Mouse (Mus musculus) limb, embryonic 11.5 days (tissue): ENCODE data around the gene Syt16. TPM values are rescaled to one million over a fixed set of nuclear protein-coding genes. Genes with fewer than 3 reads are reported as not detected.
A peak's percentile ranks its signal among the peaks of the same experiment; 100 is the strongest.

Source experiments
- ATAC-seq: fragments of 200-750 bp; cut with Nextera tagmentation; 2 replicates; pipeline ENCODE4 v1.8.0; 2017; ENCODE audit warnings: low read depth; ENCODE audit not compliant: insufficient number of reproducible peaks, low FRiP score, low TSS enrichment
- DNase-seq: peaks from one replicate; pipeline ENCODE4 v3.0.0-alpha.2; 2015; ENCODE audit warnings: low spot score
- H3K27ac ChIP-seq: fragments of 300-500 bp; sonication (generic); replicated peaks from 2 replicates; pipeline ENCODE4 v1.5.1; 2014; ENCODE audit warnings: low read depth, mild to moderate bottlenecking, low read length
- H3K27me3 ChIP-seq: fragments of 300-500 bp; sonication (generic); 2 replicates; pipeline ENCODE4 v1.6.1; 2014; ENCODE audit warnings: mild to moderate bottlenecking, low read length, mixed read lengths; ENCODE audit not compliant: control insufficient read depth, insufficient read depth
- H3K36me3 ChIP-seq: fragments of 300-500 bp; sonication (generic); 2 replicates; pipeline ENCODE4 v1.6.1; 2014; ENCODE audit warnings: mild to moderate bottlenecking, low read length, moderate library complexity, mixed read lengths; ENCODE audit not compliant: control insufficient read depth, insufficient read depth
- H3K4me1 ChIP-seq: fragments of 300-500 bp; sonication (generic); 2 replicates; pipeline ENCODE4 v1.6.1; 2014; ENCODE audit warnings: low read length, mixed read lengths; ENCODE audit not compliant: control insufficient read depth, insufficient read depth
- H3K4me2 ChIP-seq: fragments of 300-500 bp; sonication (generic); 2 replicates; pipeline ENCODE4 v1.6.1; 2014; ENCODE audit warnings: low read depth, mild to moderate bottlenecking, moderate library complexity; ENCODE audit not compliant: severe bottlenecking
- H3K4me3 ChIP-seq: fragments of 300-500 bp; sonication (generic); 2 replicates; pipeline ENCODE4 v1.5.1; 2014; ENCODE audit warnings: low read depth, low read length
- H3K9ac ChIP-seq: fragments of 300-500 bp; sonication (generic); 2 replicates; pipeline ENCODE4 v1.6.1; 2014; ENCODE audit warnings: mild to moderate bottlenecking, low read length
- H3K9me3 ChIP-seq: fragments of 300-500 bp; sonication (generic); 2 replicates; pipeline ENCODE4 v1.6.1; 2016; ENCODE audit warnings: low read length; ENCODE audit not compliant: control insufficient read depth
- WGBS: fragments of 180-500 bp; shearing (Covaris S2); extraction: QIAGEN DNeasy Blood & Tissue Kit; methylation state at CpG from one replicate; pipeline ENCODE4 v1.1.7; 2014; 5-methylcytosine and 5-hydroxymethylcytosine counted together
- polyA plus RNA-seq: library from polyadenylated mRNA; unstranded; fragments of >200 nt; fragmentation: Nextera tagmentation; extraction: Ambion mirVana; gene quantifications from 2 replicates; pipeline ENCODE4 v1.2.1, GENCODE M21; 2014

The Syt16 gene
- polyA plus RNA-seq, 1 experiment from 2014 or later = 2.4 TPM

GRCm38 (mm10) chr12:74301559-74301958 is 304.1 kb downstream of the Syt16 start:
- no peak for ATAC-seq
- no peak overlapping the region for H3K4me2 ChIP-seq

GRCm38 (mm10) chr12:74303418-74304294 is 306.2 kb downstream of the Syt16 start:
- Histone ChIP-seq H3K4me1 (no peaks in the 10 kb centered on the region), H3K27me3 (no peaks in the 10 kb centered on the region), H3K4me2 (no peak overlapping the region), H3K9me3 (no peaks in the 10 kb centered on the region), H3K36me3 (no peaks in the 10 kb centered on the region), H3K27ac (no peak overlapping the region), H3K9ac (no peak overlapping the region), H3K4me3 (no peak overlapping the region)
- DNase-seq (no peak), ATAC-seq (no peak)
- WGBS = 85% methylated on average over 9 of the region's 9 CpGs

More at GRCm38 (mm10) chr12:74301559-74301958, 304.1 kb downstream of the Syt16 start:
- Histone ChIP-seq H3K9ac (no peak overlapping the region), H3K4me3 (no peak overlapping the region), H3K27me3 (no peaks in the 10 kb centered on the region), H3K36me3 (no peaks in the 10 kb centered on the region), H3K27ac (no peak overlapping the region), H3K4me1 (no peaks in the 10 kb centered on the region), H3K9me3 (no peaks in the 10 kb centered on the region)
- WGBS = 88% methylated on average over 6 of the region's 6 CpGs
- no peak for DNase-seq

- Histone ChIP-seq H3K9me3 (no peaks in the 10 kb centered on the region), H3K36me3 (no peaks in the 10 kb centered on the region), H3K4me1 (no peaks in the 10 kb centered on the region), H3K9ac (no peak overlapping the region), H3K27me3 (no peaks in the 10 kb centered on the region), H3K4me3 (no peak overlapping the region), H3K4me2 (no peak overlapping the region), H3K27ac (no peak overlapping the region)
- WGBS = 91% methylated on average over 3 of the region's 3 CpGs
- ATAC-seq (no peak), DNase-seq (no peak)
These were observed 315.1 kb downstream of the Syt16 start for GRCm38 (mm10) chr12:74312611-74313010.

- no peak for ATAC-seq
- Histone ChIP-seq H3K9me3 (no peaks in the 10 kb centered on the region), H3K9ac (no peak overlapping the region), H3K36me3 (no peaks in the 10 kb centered on the region), H3K4me1 (no peaks in the 10 kb centered on the region), H3K27me3 (no peaks in the 10 kb centered on the region), H3K4me2 (no peak overlapping the region), H3K27ac (no peak overlapping the region), H3K4me3 (no peak overlapping the region)
- DNase-seq = no peak
- 41% methylated on average over 2 of the region's 2 CpGs for WGBS
These were observed 317.8 kb downstream of the Syt16 start for GRCm38 (mm10) chr12:74315221-74315620.

- DNase-seq (peak; percentile 45), ATAC-seq (peak; percentile 55; the same call in 1 of the 2 replicates)
- no peaks in the 10 kb centered on the region for H3K4me1 ChIP-seq
- no peaks in the 10 kb centered on the region for H3K27me3 ChIP-seq
- H3K9ac ChIP-seq = peak within 1 kb of the TSS; percentile 24
- no peaks in the 10 kb centered on the region for H3K9me3 ChIP-seq
- 31% methylated on average over 18 of the region's 18 CpGs for WGBS
- no peak within 1 kb of the TSS for H3K27ac ChIP-seq
- no peaks in the 10 kb centered on the region for H3K36me3 ChIP-seq
- H3K4me3 ChIP-seq = peak within 1 kb of the TSS; percentile 38
- H3K4me2 ChIP-seq = peak within 1 kb of the TSS; percentile 50
These were observed 319.0 kb downstream of the Syt16 start, which contains the start of gene Gm11042 for GRCm38 (mm10) chr12:74316344-74316973. Gene Gm11042, minus strand, starts transcription at chr12:74316394.

GRCm38 (mm10) chr12:74316989-74317759 is 319.7 kb downstream of the Syt16 start:
- H3K27ac ChIP-seq = no peak overlapping the region
- no peaks in the 10 kb centered on the region for H3K4me1 ChIP-seq
- H3K36me3 ChIP-seq = no peaks in the 10 kb centered on the region
- peak overlapping the region; percentile 50 for H3K4me2 ChIP-seq
- H3K4me3 ChIP-seq = peak overlapping the region; percentile 38
- H3K27me3 ChIP-seq = no peaks in the 10 kb centered on the region
- ATAC-seq (peak; percentile 73), DNase-seq (peak; percentile 85)
- 18% methylated on average over 15 of the region's 15 CpGs for WGBS
- H3K9ac ChIP-seq = peak overlapping the region; percentile 24
- no peaks in the 10 kb centered on the region for H3K9me3 ChIP-seq

GRCm38 (mm10) chr12:74320318-74320717 is 322.9 kb downstream of the Syt16 start:
- Histone ChIP-seq H3K27me3 (no peaks in the 10 kb centered on the region), H3K9me3 (no peaks in the 10 kb centered on the region), H3K36me3 (no peaks in the 10 kb centered on the region), H3K27ac (no peak overlapping the region), H3K9ac (no peak overlapping the region), H3K4me1 (no peaks in the 10 kb centered on the region), H3K4me2 (no peak overlapping the region), H3K4me3 (no peak overlapping the region)
- ATAC-seq (no peak), DNase-seq (peak; percentile 84)
- WGBS = 24% methylated on average over 10 of the region's 10 CpGs

GRCm38 (mm10) chr12:74321981-74322380 is 324.5 kb downstream of the Syt16 start:
- ATAC-seq (no peak), DNase-seq (no peak)
- H3K9ac ChIP-seq = no peak overlapping the region
- no peaks in the 10 kb centered on the region for H3K27me3 ChIP-seq
- no peaks in the 10 kb centered on the region for H3K4me1 ChIP-seq
- no peaks in the 10 kb centered on the region for H3K36me3 ChIP-seq
- no peak overlapping the region for H3K4me2 ChIP-seq
- 89% methylated on average over 5 of the region's 5 CpGs for WGBS
- H3K9me3 ChIP-seq = no peaks in the 10 kb centered on the region
- no peak overlapping the region for H3K4me3 ChIP-seq
- H3K27ac ChIP-seq = no peak overlapping the region
